ENCODE assay signal across 24 mouse cellular contexts in genomic region chr15:27683206-27683605, GRCm38 (mm10). TPM values are rescaled to one million over a fixed set of nuclear protein-coding genes. Genes with fewer than 3 reads are reported as not detected.
A peak's percentile ranks its signal among the peaks of the same experiment; 100 is the strongest.
DNase-seq lines count a peak whose midpoint lies in the region; ATAC-seq lines count a peak whose summit lies in the region.
"Had no signal": no experiment of that assay in that cellular context is flagged by ENCODE, and none has a peak within 500 bp of the region (broad histone marks: within the 10 kb centered on the region; RNA-seq: fewer than 3 reads in every experiment).

No protein-coding gene starts in this region.

- no peak overlapping the region for H3K4me2 ChIP-seq in embryonic facial prominence, embryonic 13.5 days
- H3K4me2 ChIP-seq in kidney, embryonic 16.5 days (replicated peaks; ENCODE audit: low read depth, low read length), result no peak overlapping the region
- no peak overlapping the region for H3K4me2 ChIP-seq in midbrain, embryonic 11.5 days
- H3K4me2 ChIP-seq in midbrain, embryonic 13.5 days (replicated peaks), result no peak overlapping the region
- H3K4me2 ChIP-seq: embryonic facial prominence, embryonic 12.5 days; heart, embryonic 13.5 days; hindbrain, embryonic 12.5 days had no signal

- no peak overlapping the region for H3K9ac ChIP-seq in embryonic facial prominence, embryonic 13.5 days
- H3K9ac ChIP-seq in kidney, embryonic 16.5 days (replicated peaks; ENCODE audit: low read length), result no peak overlapping the region
- no peak overlapping the region for H3K9ac ChIP-seq in midbrain, embryonic 11.5 days (ENCODE audit: low read length)
- H3K9ac ChIP-seq in midbrain, embryonic 13.5 days (replicated peaks), result no peak overlapping the region
- H3K9ac ChIP-seq: embryonic facial prominence, embryonic 12.5 days; heart, embryonic 13.5 days; hindbrain, embryonic 12.5 days had no signal

- no peaks in the 10 kb centered on the region for H3K36me3 ChIP-seq in embryonic facial prominence, embryonic 13.5 days
- no peaks in the 10 kb centered on the region for H3K36me3 ChIP-seq in embryonic facial prominence, embryonic 10.5 days (replicated peaks)
- no peaks in the 10 kb centered on the region for H3K36me3 ChIP-seq in kidney, embryonic 16.5 days (ENCODE audit: insufficient read depth, low read length)
- no peaks in the 10 kb centered on the region for H3K36me3 ChIP-seq in midbrain, embryonic 11.5 days (ENCODE audit: control insufficient read depth, insufficient read depth, low read length)
- H3K36me3 ChIP-seq in midbrain, embryonic 13.5 days, result no peaks in the 10 kb centered on the region
- H3K36me3 ChIP-seq: embryonic facial prominence, embryonic 12.5 days; forebrain, embryonic 10.5 days; G1E; heart, embryonic 13.5 days; hindbrain, embryonic 12.5 days had no signal

- no peak for DNase-seq in embryonic facial prominence, embryonic 10.5 days (ENCODE audit: low spot score)
- no peak for DNase-seq in kidney, postnatal 4 days
- peak; percentile 62 for DNase-seq in midbrain, embryonic 11.5 days (ENCODE audit: low spot score, missing footprints)
- DNase-seq in urinary bladder, postnatal 25 days (ENCODE audit: low spot score), result no peak
- DNase-seq: adrenal gland, adult 8-10 months; adrenal gland, postnatal 36 days; B cell, adult 2 months; cerebellum, adult 11 months; cerebellum, adult 8-10 months; cerebellum, postnatal 14 days; gastrocnemius, adult 2 months; gastrocnemius, postnatal 25 days; heart, postnatal 4 days had no signal

- peaks cover 20% of the 10 kb centered on the region for H3K4me1 ChIP-seq in embryonic facial prominence, embryonic 13.5 days
- peaks cover 29% of the 10 kb centered on the region for H3K4me1 ChIP-seq in embryonic facial prominence, embryonic 10.5 days
- peaks cover 21% of the 10 kb centered on the region for H3K4me1 ChIP-seq in kidney, embryonic 16.5 days (ENCODE audit: insufficient read depth, low read length)
- H3K4me1 ChIP-seq in midbrain, embryonic 11.5 days (ENCODE audit: control insufficient read depth, insufficient read depth, low read length), result peaks cover 6% of the 10 kb centered on the region; the same call in 1 of the 2 replicates
- H3K4me1 ChIP-seq in midbrain, embryonic 13.5 days (replicated peaks), result peaks cover 10% of the 10 kb centered on the region

- no peaks in the 10 kb centered on the region for H3K9me3 ChIP-seq in embryonic facial prominence, embryonic 13.5 days
- no peaks in the 10 kb centered on the region for H3K9me3 ChIP-seq in embryonic facial prominence, embryonic 10.5 days
- H3K9me3 ChIP-seq in kidney, embryonic 16.5 days (ENCODE audit: low read length), result no peaks in the 10 kb centered on the region
- H3K9me3 ChIP-seq in midbrain, embryonic 11.5 days (ENCODE audit: control insufficient read depth, low read length), result no peaks in the 10 kb centered on the region
- no peaks in the 10 kb centered on the region for H3K9me3 ChIP-seq in midbrain, embryonic 13.5 days
- H3K9me3 ChIP-seq: embryonic facial prominence, embryonic 12.5 days; forebrain, embryonic 10.5 days; heart, embryonic 13.5 days; hindbrain, embryonic 12.5 days had no signal

- WGBS in embryonic facial prominence, embryonic 13.5 days, result 78% methylated on average over 1 of the region's 1 CpGs
- 88% methylated on average over 1 of the region's 1 CpGs for WGBS in embryonic facial prominence, embryonic 10.5 days
- WGBS in kidney, embryonic 16.5 days, result 31% methylated on average over 1 of the region's 1 CpGs
- WGBS in midbrain, embryonic 11.5 days, result 88% methylated on average over 1 of the region's 1 CpGs
- 100% methylated on average over 1 of the region's 1 CpGs for WGBS in midbrain, embryonic 13.5 days

- H3K27me3 ChIP-seq in embryonic facial prominence, embryonic 13.5 days, result no peaks in the 10 kb centered on the region
- H3K27me3 ChIP-seq in embryonic facial prominence, embryonic 10.5 days (replicated peaks; ENCODE audit: low read depth, poor library complexity, severe bottlenecking), result peaks cover 18% of the 10 kb centered on the region
- H3K27me3 ChIP-seq in kidney, embryonic 16.5 days (ENCODE audit: insufficient read depth, low read length), result no peaks in the 10 kb centered on the region
- H3K27me3 ChIP-seq in midbrain, embryonic 11.5 days (ENCODE audit: control insufficient read depth, insufficient read depth, low read length), result peaks cover 9% of the 10 kb centered on the region
- H3K27me3 ChIP-seq in midbrain, embryonic 13.5 days, result peaks cover 30% of the 10 kb centered on the region

- H3K27ac ChIP-seq in embryonic facial prominence, embryonic 13.5 days, result peak overlapping the region; percentile 60
- H3K27ac ChIP-seq in embryonic facial prominence, embryonic 10.5 days (replicated peaks), result no peak overlapping the region
- H3K27ac ChIP-seq in kidney, embryonic 16.5 days (ENCODE audit: low read length), result peak overlapping the region; percentile 86
- H3K27ac ChIP-seq in midbrain, embryonic 11.5 days (ENCODE audit: low read depth, low read length), result no peak overlapping the region
- H3K27ac ChIP-seq in midbrain, embryonic 13.5 days, result no peak overlapping the region
- H3K27ac ChIP-seq: embryonic facial prominence, embryonic 12.5 days; forebrain, embryonic 10.5 days; gastrocnemius, adult 2 months; heart, embryonic 13.5 days; hindbrain, embryonic 12.5 days had no signal

- no peak overlapping the region for H3K4me3 ChIP-seq in embryonic facial prominence, embryonic 13.5 days
- H3K4me3 ChIP-seq in embryonic facial prominence, embryonic 10.5 days, result no peak overlapping the region
- H3K4me3 ChIP-seq in kidney, embryonic 16.5 days (ENCODE audit: low read length), result no peak overlapping the region
- H3K4me3 ChIP-seq in midbrain, embryonic 11.5 days (ENCODE audit: low read depth, low read length), result no peak overlapping the region
- no peak overlapping the region for H3K4me3 ChIP-seq in midbrain, embryonic 13.5 days (replicated peaks)
- H3K4me3 ChIP-seq: embryonic facial prominence, embryonic 12.5 days; erythroblast, embryonic 14.5 days; forebrain, embryonic 10.5 days; gastrocnemius, adult 2 months; heart, embryonic 13.5 days; hindbrain, embryonic 12.5 days had no signal

- ATAC-seq in embryonic facial prominence, embryonic 13.5 days (ENCODE audit: insufficient number of reproducible peaks, insufficient read depth, low FRiP score, low TSS enrichment, low read depth), result no peak
- no peak for ATAC-seq in kidney, embryonic 16.5 days (ENCODE audit: low FRiP score, low TSS enrichment)
- ATAC-seq in midbrain, embryonic 11.5 days (ENCODE audit: low FRiP score), result no peak
- ATAC-seq in midbrain, embryonic 13.5 days, result no peak
- ATAC-seq: CD4-positive, CD25-positive, alpha-beta regulatory T cell, adult 4 months; forebrain, embryonic 14.5 days had no signal

RNA-seq across cellular contexts. Expression of gene Otulinl, which starts 1.8 kb away (rescaled TPM):
- 19.8 and 27.0 TPM in 2 replicates for polyA plus RNA-seq in embryonic facial prominence, embryonic 13.5 days (2015; fragmentation: Nextera tagmentation; extraction: Ambion mirVana)
- polyA plus RNA-seq in embryonic facial prominence, embryonic 10.5 days (2016; fragmentation: Nextera tagmentation; extraction: Ambion mirVana), result 6.8 and 7.9 TPM in 2 replicates
- polyA plus RNA-seq in kidney, embryonic 16.5 days (2015; fragmentation: Nextera tagmentation; extraction: Ambion mirVana), result 29.1 and 31.9 TPM in 2 replicates
- 6.1 and 7.5 TPM in 2 replicates for polyA plus RNA-seq in midbrain, embryonic 11.5 days (2014; fragmentation: Nextera tagmentation; extraction: Ambion mirVana)
- polyA plus RNA-seq in midbrain, embryonic 13.5 days (2015; fragmentation: Nextera tagmentation; extraction: Ambion mirVana), result 6.5 and 8.2 TPM in 2 replicates
- polyA plus RNA-seq: G1E had no signal

RNA-seq across cellular contexts. Expression of gene Otulin, which starts 52.7 kb away (rescaled TPM):
- polyA plus RNA-seq in embryonic facial prominence, embryonic 13.5 days (2015; fragmentation: Nextera tagmentation; extraction: Ambion mirVana), result 29.1 and 30.7 TPM in 2 replicates
- polyA plus RNA-seq in embryonic facial prominence, embryonic 10.5 days (2016; fragmentation: Nextera tagmentation; extraction: Ambion mirVana), result 26.4 and 27.7 TPM in 2 replicates
- 13.6 and 30.1 TPM in 2 replicates for polyA plus RNA-seq in kidney, embryonic 16.5 days (2015; fragmentation: Nextera tagmentation; extraction: Ambion mirVana)
- 33.3 and 34.0 TPM in 2 replicates for polyA plus RNA-seq in midbrain, embryonic 11.5 days (2014; fragmentation: Nextera tagmentation; extraction: Ambion mirVana)
- 20.4 and 24.3 TPM in 2 replicates for polyA plus RNA-seq in midbrain, embryonic 13.5 days (2015; fragmentation: Nextera tagmentation; extraction: Ambion mirVana)

Comparison
In these comparisons a context has a peak if more than half of its experiments do, and no peak if none do; other contexts are left out.
1. H3K27ac ChIP-seq: peak in embryonic facial prominence, embryonic 13.5 days (single experiment) and kidney, embryonic 16.5 days (single experiment); none in embryonic facial prominence, embryonic 10.5 days (single experiment), midbrain, embryonic 11.5 days (single experiment) and midbrain, embryonic 13.5 days (single experiment).